Mouse (Mus musculus) spleen, postnatal 10 days (tissue): Measurements from ENCODE around the gene Rbp7.
"Not testable (repeated sequence)": the region's sequence is repeated elsewhere in the genome, so short reads cannot be mapped to it uniquely, and the experiment has no call there.

Experiments
- DNase-seq, 2 experiments: peaks; one replicate each; pipeline ENCODE4 v3.0.0; 2021 to 2022; ENCODE audit warnings: low spot score in 2 of 2

Rbp7 gene

DNA sequence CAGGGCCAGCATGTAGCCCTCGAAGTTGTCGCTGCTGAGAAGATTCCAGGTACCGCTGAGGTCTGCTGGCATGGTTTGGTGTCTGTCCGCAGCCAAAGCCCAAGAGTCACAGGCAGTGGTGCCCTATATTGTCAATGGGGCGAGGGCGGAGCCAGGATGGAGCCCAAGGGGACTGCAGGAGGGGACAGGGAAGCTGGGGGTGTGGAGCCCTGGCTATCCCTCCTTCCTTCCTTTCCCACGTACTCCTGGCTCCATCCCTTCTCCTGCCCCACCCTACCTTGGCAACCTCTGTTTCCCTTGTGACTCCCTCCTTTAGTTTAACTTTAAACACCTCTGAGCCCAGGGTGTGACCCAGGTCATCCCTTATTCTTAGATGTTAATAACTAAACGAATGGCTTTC, at the start of gene Rbp7:
Gene Rbp7 (minus strand): TSS at position 100 of the 400 bp plus-strand sequence.
- DNase-seq = no peak

DNA sequence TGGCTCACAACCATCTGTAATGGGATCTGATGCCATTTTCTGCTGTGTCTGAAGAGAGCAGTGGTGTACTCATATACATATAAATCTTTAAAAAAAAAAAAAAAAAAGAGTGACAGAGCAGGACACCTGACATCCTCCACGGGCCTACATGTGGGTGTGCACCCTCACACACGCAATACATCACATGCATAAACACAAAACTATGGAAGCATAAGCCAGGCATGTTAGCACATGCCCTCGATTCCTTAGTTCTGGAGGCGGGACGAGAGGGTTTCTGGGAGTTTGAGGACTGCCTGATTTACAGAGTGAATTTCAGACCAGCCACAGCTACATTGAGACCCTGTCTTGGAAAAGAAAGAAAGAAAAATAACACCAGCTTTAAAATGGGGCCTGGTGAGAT, 49.6 kb upstream of the Rbp7 start:
- DNase-seq = no peak

DNA sequence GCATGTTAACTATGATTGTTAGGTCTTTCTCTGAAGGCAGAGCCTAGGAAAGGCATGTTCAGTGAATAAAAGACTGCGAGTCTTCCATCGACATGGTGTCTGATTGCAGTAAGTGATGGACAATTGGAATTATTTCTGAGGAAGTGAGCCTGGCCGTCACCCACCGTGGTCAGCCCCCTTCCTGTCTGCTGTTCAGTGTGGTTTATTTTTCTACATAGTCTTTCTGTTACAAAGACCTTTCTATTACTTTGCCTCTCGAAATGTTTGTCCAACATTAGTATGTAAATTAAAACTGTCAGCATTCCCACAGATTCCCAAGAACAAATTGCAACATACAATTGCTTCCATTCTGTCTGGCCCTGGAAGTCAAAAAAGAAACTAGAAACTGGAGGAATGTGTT, 45.0 kb upstream of the Rbp7 start:
- DNase-seq = no peak

GRCm38 (mm10) chr4:149498901-149499300, 44.1 kb upstream of the Rbp7 start:
- DNase-seq = no peak

DNA sequence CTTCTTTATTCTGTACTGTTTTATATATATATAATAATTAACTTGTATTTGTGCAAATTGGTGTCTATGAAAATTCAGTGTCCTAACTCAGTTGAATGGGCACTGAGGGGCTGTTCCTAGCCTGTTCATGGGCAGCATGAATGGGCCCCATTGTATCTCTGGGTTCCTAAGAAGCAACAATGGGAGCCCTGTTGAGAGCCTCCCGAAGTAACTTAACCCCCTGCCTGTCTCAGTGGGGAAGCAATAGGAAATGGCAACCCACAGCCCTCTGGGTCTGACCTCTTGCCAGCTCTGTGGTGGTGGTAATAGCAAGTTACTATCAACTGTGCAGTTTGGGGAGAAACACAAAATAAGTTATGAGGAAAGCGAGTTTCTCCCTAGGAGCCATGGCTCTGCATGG, 41.8 kb upstream of the Rbp7 start:
- DNase-seq = no peak

- no peak for DNase-seq
Observed at GRCm38 (mm10) chr4:149491151-149491550, 36.4 kb upstream of the Rbp7 start.

DNA sequence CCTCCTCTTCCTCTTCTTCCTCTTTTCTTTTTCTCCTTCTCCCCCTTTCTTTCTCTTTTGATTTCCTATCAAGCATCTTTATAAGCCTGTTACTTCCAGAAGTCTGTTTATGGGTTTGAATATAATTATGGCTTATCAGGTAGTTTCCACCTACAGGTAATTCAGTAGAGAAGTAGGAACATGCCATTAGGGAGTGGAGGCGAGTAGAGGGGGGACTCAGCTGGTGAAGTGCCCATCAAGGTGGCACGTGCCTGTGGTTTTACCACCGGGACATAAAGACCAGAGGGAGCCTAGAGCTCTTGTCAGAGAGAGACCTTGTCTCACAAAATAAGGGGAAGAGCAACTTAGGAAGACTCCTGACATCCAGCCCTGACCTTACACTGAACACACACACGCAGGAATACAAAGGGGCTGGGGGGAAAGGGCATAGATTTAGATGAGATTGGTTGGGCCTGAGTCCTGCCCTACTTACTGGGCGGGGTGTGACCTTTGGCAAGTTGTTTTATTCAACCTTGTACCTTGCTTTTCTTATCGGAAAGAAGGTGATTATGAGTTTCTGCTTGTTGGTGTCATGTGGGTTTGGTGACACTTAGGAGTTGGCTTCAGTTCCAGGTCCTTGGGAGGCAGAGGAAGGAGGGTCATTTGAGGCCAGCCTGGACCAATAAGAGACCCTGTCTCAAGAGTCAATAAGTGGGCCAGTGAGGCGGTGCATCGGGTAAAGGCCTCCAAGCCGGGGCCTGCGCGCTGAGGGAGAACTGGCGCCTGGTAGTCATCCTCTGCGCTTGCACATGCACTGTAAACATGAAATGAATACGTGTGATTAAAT, 34.9 kb upstream of the Rbp7 start:
- DNase-seq = no peak

DNA sequence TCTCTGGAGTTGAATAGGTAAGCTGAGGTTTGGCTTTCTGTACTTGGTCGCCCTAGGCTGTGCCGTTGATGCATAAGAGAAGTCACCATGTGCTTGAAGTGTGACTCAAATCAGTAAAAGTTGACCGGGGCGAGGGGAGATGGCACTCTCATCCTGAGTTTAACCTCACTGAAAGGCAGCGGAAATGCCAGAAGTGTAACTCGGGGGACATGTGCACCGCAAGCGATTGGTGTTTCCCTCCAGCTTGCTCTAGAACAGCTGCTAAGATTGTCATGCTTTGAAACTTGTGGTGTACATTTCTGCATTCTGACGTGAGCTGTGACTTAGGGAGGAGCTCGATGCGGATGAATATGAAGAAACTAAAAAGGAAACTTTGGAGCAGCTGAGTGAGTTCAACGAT, 33.0 kb upstream of the Rbp7 start:
- no peak for DNase-seq

DNA sequence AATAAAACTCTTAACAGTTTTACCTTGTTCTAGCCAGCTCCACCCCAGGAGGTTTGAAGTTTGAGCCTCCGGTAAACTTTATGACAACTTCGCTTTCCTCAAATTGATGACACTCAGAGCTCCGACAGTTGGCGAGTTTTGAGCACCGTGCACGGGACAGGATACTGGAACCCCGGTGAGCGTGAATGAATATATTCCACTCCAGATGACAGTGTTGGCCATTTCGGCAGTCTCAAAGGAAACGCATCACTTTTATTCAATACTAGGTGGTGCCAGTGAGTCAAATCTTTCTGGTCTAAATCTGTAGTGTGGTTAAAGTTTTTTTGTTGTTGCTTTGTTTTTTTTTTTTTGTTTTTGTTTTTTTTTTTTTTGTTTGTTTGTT, 31.0 kb upstream of the Rbp7 start:
- DNase-seq = peak in 1 of 2 experiments; percentile 28

DNA sequence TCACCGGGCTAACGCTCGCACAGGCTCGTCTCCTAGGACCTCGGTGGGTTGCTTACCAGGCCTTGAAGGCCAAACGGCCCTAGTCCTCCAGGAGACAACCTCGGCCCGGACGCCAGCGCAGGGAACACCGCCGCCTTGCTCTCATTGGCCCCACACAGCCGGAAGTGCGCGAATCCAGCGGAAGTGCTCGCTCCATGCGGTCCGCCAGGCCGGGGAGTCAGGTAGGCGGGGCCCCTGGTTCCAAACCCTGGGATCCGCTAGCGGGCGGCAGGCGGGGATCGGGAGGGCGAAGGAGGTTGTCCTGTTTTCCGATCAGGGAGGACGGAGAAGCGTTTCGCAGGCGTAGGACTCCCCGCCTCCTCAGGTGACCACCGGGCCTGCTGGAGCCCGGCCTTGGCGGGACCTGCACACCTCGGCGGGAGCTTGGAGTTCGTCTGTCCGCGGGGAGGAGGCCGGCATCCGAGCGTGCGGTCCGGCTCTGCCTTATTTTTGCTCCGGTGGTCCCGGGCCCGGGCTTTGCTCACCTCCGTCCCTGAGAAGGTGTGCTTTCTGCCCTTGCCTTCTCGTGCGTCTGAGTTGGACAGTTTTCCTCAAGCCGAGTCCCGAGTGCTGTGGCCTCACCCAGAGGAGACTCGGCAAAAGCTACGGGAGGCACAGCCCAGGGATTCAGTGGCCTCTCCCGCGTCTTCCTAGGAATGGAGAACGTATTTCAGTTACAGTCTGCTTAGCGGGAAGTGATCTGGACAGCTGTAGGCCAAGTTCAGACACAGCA, 30.5 kb upstream of the Rbp7 start, which contains the start of the genes Nmnat1 and Lzic:
Gene Nmnat1 (minus strand): TSS at position 150 of the 772 bp plus-strand sequence.
Gene Lzic (plus strand): TSS at position 177 of the 772 bp plus-strand sequence.
- peak; percentile 79 to 91 for DNase-seq

DNA sequence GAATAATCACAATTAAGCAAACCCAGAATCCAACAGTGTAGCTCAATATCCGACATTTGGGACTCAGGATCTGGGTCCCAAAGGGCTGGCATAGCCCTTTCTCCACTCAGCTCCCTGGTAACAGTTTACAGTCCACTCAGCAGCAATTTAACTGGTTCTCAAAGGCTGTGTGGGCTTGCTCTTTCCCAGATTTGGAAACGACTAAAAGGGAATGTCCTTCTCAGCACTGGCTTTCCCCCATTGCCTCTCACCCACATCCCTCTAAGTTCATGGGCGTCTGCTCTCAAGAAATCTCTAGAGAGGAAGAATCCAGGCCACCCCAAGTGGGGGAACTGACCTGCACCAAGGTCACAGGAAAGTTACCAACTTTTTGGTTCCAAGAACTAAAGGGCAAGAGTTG, 29.8 kb upstream of the Rbp7 start:
- no peak for DNase-seq

GRCm38 (mm10) chr4:149477078-149477477, 22.3 kb upstream of the Rbp7 start, which contains the start of gene Tmem274:
TSS of gene Tmem274 (plus strand) at chr4:149477378.
- no peak for DNase-seq

GRCm38 (mm10) chr4:149475096-149475495, 20.3 kb upstream of the Rbp7 start:
- no peak for DNase-seq

DNA sequence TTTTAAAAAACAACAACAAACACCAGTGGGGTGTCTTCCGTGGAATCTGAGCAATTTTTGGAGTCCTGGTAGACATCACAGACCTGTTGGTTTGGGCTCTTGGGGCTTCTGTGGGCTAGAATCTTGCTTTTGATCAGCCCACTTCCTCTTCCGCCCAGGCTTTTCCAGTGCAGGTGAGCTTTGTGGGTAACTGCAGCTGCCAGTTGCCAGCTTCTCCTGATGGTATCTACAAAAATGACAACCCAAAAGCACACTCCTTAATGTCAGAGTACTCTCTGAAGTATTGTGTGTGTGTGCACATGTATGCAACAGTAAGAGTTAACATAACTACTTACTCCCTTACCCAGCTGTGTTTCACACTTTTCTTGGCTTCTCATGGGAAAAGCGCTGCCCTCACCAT, 14.8 kb upstream of the Rbp7 start:
- DNase-seq = no peak

GRCm38 (mm10) chr4:149463435-149463950, 8.7 kb upstream of the Rbp7 start:
- no peak for DNase-seq

- no peak for DNase-seq
Observed at GRCm38 (mm10) chr4:149462305-149462971, 7.7 kb upstream of the Rbp7 start.

GRCm38 (mm10) chr4:149461579-149462304, 7.0 kb upstream of the Rbp7 start:
- DNase-seq = no peak

GRCm38 (mm10) chr4:149460475-149460874, 5.7 kb upstream of the Rbp7 start:
- not testable (repeated sequence) for DNase-seq

GRCm38 (mm10) chr4:149459425-149459824, 4.6 kb upstream of the Rbp7 start:
- no peak for DNase-seq

- no peak for DNase-seq
Observed at GRCm38 (mm10) chr4:149458526-149458925, 3.7 kb upstream of the Rbp7 start.

- no peak for DNase-seq
Observed at GRCm38 (mm10) chr4:149457831-149458430, 3.2 kb upstream of the Rbp7 start.
